Mouse (Mus musculus) lung, embryonic 14.5 days (tissue): ENCODE data around the gene Bmp4. TPM values are rescaled to one million over a fixed set of nuclear protein-coding genes. Genes with fewer than 3 reads are reported as not detected.

Experiments
- ATAC-seq: fragments of 200-750 bp; cut with Nextera tagmentation; 2 replicates; pipeline ENCODE4 v1.8.0; 2017; ENCODE audit warnings: mild to moderate bottlenecking, moderate TSS enrichment, moderate library complexity; ENCODE audit not compliant: insufficient read depth
- DNase-seq: peaks from one replicate; pipeline ENCODE4 v3.0.0-alpha.2; 2015
- H3K27ac ChIP-seq: fragments of 300-500 bp; sonication (generic); 2 replicates; pipeline ENCODE4 v1.5.1; 2014; ENCODE audit warnings: low read depth, mild to moderate bottlenecking, moderate library complexity
- H3K27me3 ChIP-seq: fragments of 300-500 bp; sonication (generic); 2 replicates; pipeline ENCODE4 v1.6.1; 2014; ENCODE audit warnings: low read length, control low read depth; ENCODE audit not compliant: insufficient read depth
- H3K36me3 ChIP-seq: fragments of 300-500 bp; sonication (generic); 2 replicates; pipeline ENCODE4 v1.6.1; 2014; ENCODE audit warnings: control low read depth; ENCODE audit not compliant: insufficient read depth
- H3K4me1 ChIP-seq: fragments of 300-500 bp; sonication (generic); 2 replicates; pipeline ENCODE4 v1.6.1; 2014; ENCODE audit warnings: antibody characterized with exemption, control low read depth; ENCODE audit not compliant: insufficient read depth
- H3K4me2 ChIP-seq: fragments of 300-500 bp; sonication (generic); 2 replicates; pipeline ENCODE4 v1.6.1; 2014; ENCODE audit warnings: mild to moderate bottlenecking
- H3K4me3 ChIP-seq: fragments of 300-500 bp; sonication (generic); 2 replicates; pipeline ENCODE4 v1.5.1; 2014; ENCODE audit warnings: low read depth, low read length
- H3K9ac ChIP-seq: fragments of 300-500 bp; sonication (generic); 2 replicates; pipeline ENCODE4 v1.6.1; 2014
- H3K9me3 ChIP-seq: fragments of 300-500 bp; sonication (generic); 2 replicates; pipeline ENCODE4 v1.6.1; 2016; ENCODE audit warnings: low read depth, low read length, control low read depth
- CTCF ChIP-seq: IDR thresholded peaks from 2 replicates; pipeline ENCODE4 v1.5.1; 2016; ENCODE audit warnings: antibody characterized with exemption, low read depth
- WGBS: fragments of 180-500 bp; shearing (Covaris S2); extraction: QIAGEN DNeasy Blood & Tissue Kit; methylation state at CpG from one replicate; pipeline ENCODE4 v1.1.7; 2014; 5-methylcytosine and 5-hydroxymethylcytosine counted together
- polyA plus RNA-seq: library from polyadenylated mRNA; unstranded; fragments of >200 nt; fragmentation: Nextera tagmentation; extraction: Ambion mirVana; gene quantifications from 2 replicates; pipeline ENCODE4 v1.2.1, GENCODE M21; 2014

Gene Bmp4
- polyA plus RNA-seq, 1 experiment from 2014 or later = 62.0 TPM

- no peak overlapping the region for H3K4me2 ChIP-seq
- no peaks in the 10 kb centered on the region for H3K36me3 ChIP-seq
- H3K9me3 ChIP-seq = no peaks in the 10 kb centered on the region
- WGBS = 51% methylated on average over 6 of the region's 6 CpGs
- no peak for DNase-seq
- no peak overlapping the region for H3K27ac ChIP-seq
- H3K4me3 ChIP-seq = no peak overlapping the region
- H3K27me3 ChIP-seq = peaks cover 4% of the 10 kb centered on the region
- ATAC-seq = no peak
- no peak overlapping the region for H3K9ac ChIP-seq
- no peaks in the 10 kb centered on the region; the same call in 1 of the 2 replicates for H3K4me1 ChIP-seq
- TF ChIP-seq CTCF = no peak
These were observed 1.2 kb upstream of the Bmp4 start for GRCm38 (mm10) chr14:46391621-46392170.

- Histone ChIP-seq H3K9me3 (no peaks in the 10 kb centered on the region), H3K27ac (peak overlapping the region; percentile 78), H3K27me3 (peaks cover 4% of the 10 kb centered on the region), H3K36me3 (peaks cover 7% of the 10 kb centered on the region; the same call in 1 of the 2 replicates), H3K4me2 (peak overlapping the region; percentile 62), H3K4me1 (no peaks in the 10 kb centered on the region; the same call in 1 of the 2 replicates), H3K4me3 (peak overlapping the region; percentile 61), H3K9ac (peak overlapping the region; percentile 77)
- WGBS = 3% methylated on average over 24 of the region's 24 CpGs
- no peak for ATAC-seq
- no peak for TF ChIP-seq CTCF
- DNase-seq = peak; percentile 39
These were observed 826 bp downstream of the Bmp4 start for GRCm38 (mm10) chr14:46389438-46390248.

GRCm38 (mm10) chr14:46388636-46389035, 1.8 kb downstream of the Bmp4 start:
- DNase-seq = peak; percentile 76
- Histone ChIP-seq H3K4me3 (peak overlapping the region; percentile 61), H3K4me2 (peak overlapping the region; percentile 62), H3K27me3 (peaks cover 4% of the 10 kb centered on the region), H3K9me3 (no peaks in the 10 kb centered on the region), H3K36me3 (peaks cover 17% of the 10 kb centered on the region), H3K4me1 (no peaks in the 10 kb centered on the region; the same call in 1 of the 2 replicates), H3K9ac (peak overlapping the region; percentile 77), H3K27ac (peak overlapping the region; percentile 96)
- peak; percentile 56 for TF ChIP-seq CTCF
- ATAC-seq = 0 out of 2 replicates have a peak, but pooled peaks have one; percentile 3
- under 1% methylated on average over 27 of the region's 27 CpGs for WGBS

- Histone ChIP-seq H3K36me3 (peaks cover 21% of the 10 kb centered on the region), H3K27me3 (peaks cover 4% of the 10 kb centered on the region), H3K4me2 (peak overlapping the region; percentile 62), H3K4me1 (no peaks in the 10 kb centered on the region; the same call in 1 of the 2 replicates), H3K9me3 (no peaks in the 10 kb centered on the region), H3K4me3 (peak overlapping the region; percentile 61), H3K9ac (peak overlapping the region; percentile 77), H3K27ac (peak overlapping the region; percentile 96)
- DNase-seq (peak; percentile 85), ATAC-seq (peak; percentile 35)
- peak; percentile 43; the same call in 1 of the 2 replicates for TF ChIP-seq CTCF
- under 1% methylated on average over 41 of the region's 41 CpGs for WGBS
These were observed 2.5 kb downstream of the Bmp4 start for GRCm38 (mm10) chr14:46387821-46388481.

GRCm38 (mm10) chr14:46387357-46387671, 3.2 kb downstream of the Bmp4 start:
- H3K4me3 ChIP-seq = peak overlapping the region; percentile 61
- WGBS = under 1% methylated on average over 27 of the region's 27 CpGs
- peak overlapping the region; percentile 62 for H3K4me2 ChIP-seq
- DNase-seq = peak; percentile 95
- peak overlapping the region; percentile 96 for H3K27ac ChIP-seq
- peak overlapping the region; percentile 77 for H3K9ac ChIP-seq
- TF ChIP-seq CTCF = no peak
- peaks cover 27% of the 10 kb centered on the region for H3K36me3 ChIP-seq
- no peaks in the 10 kb centered on the region; the same call in 1 of the 2 replicates for H3K4me1 ChIP-seq
- ATAC-seq = peak; percentile 86
- no peaks in the 10 kb centered on the region for H3K9me3 ChIP-seq
- H3K27me3 ChIP-seq = peaks cover 4% of the 10 kb centered on the region

- WGBS = under 1% methylated on average over 28 of the region's 28 CpGs
- H3K27me3 ChIP-seq = peaks cover 4% of the 10 kb centered on the region
- H3K27ac ChIP-seq = peak overlapping the region; percentile 1; the same call in 1 of the 2 replicates
- H3K9ac ChIP-seq = peak overlapping the region; percentile 58
- TF ChIP-seq CTCF = no peak
- H3K9me3 ChIP-seq = no peaks in the 10 kb centered on the region
- no peaks in the 10 kb centered on the region; the same call in 1 of the 2 replicates for H3K4me1 ChIP-seq
- ATAC-seq (peak; percentile 2; the same call in 1 of the 2 replicates), DNase-seq (peak; percentile 39)
- peaks cover 31% of the 10 kb centered on the region for H3K36me3 ChIP-seq
- peak overlapping the region; percentile 62 for H3K4me2 ChIP-seq
- H3K4me3 ChIP-seq = peak overlapping the region; percentile 61
These were observed 3.8 kb downstream of the Bmp4 start for GRCm38 (mm10) chr14:46386478-46387356.
